Mouse (Mus musculus): ENCODE results near the gene Sstr3. TPM values are rescaled to one million over a fixed set of nuclear protein-coding genes. Genes with fewer than 3 reads are reported as not detected.

Sstr3 gene
- polyA plus RNA-seq, 1 experiment from 2014 or later, result 0.23 TPM

Other genes with a start within 250 kb of the Sstr3 start
- 0.14 and 0.28 TPM in 2 replicates for gene Csf2rb2, start 239.0 kb downstream of the Sstr3 start, polyA plus RNA-seq (2014; fragmentation: Nextera tagmentation; extraction: Ambion mirVana)
- gene Csf2rb, start 218.9 kb downstream of the Sstr3 start, polyA plus RNA-seq (2014; fragmentation: Nextera tagmentation; extraction: Ambion mirVana), result 0.41 and 0.89 TPM in 2 replicates
- not detected in 2 replicates for gene Tex33, start 148.8 kb downstream of the Sstr3 start, polyA plus RNA-seq (2014; fragmentation: Nextera tagmentation; extraction: Ambion mirVana)
- gene Tst, start 138.8 kb downstream of the Sstr3 start, polyA plus RNA-seq (2014; fragmentation: Nextera tagmentation; extraction: Ambion mirVana), result 32.4 and 32.8 TPM in 2 replicates
- gene Mpst, start 138.3 kb downstream of the Sstr3 start, polyA plus RNA-seq (2014; fragmentation: Nextera tagmentation; extraction: Ambion mirVana), result 4.3 and 5.3 TPM in 2 replicates
- 36.3 and 48.8 TPM in 2 replicates for gene Kctd17, start 116.1 kb downstream of the Sstr3 start, polyA plus RNA-seq (2014; fragmentation: Nextera tagmentation; extraction: Ambion mirVana)
- 0.34 and 0.49 TPM in 2 replicates for gene Tmprss6, start 76.1 kb downstream of the Sstr3 start, polyA plus RNA-seq (2014; fragmentation: Nextera tagmentation; extraction: Ambion mirVana)
- 0.07 and 0.60 TPM in 2 replicates for gene Il2rb, start 49.4 kb downstream of the Sstr3 start, polyA plus RNA-seq (2014; fragmentation: Nextera tagmentation; extraction: Ambion mirVana)
- 26.0 and 31.9 TPM in 2 replicates for gene C1qtnf6, start 13.3 kb downstream of the Sstr3 start, polyA plus RNA-seq (2014; fragmentation: Nextera tagmentation; extraction: Ambion mirVana)
- 6.1 and 7.6 TPM in 2 replicates for gene Rac2, start 28.1 kb upstream of the Sstr3 start, polyA plus RNA-seq (2014; fragmentation: Nextera tagmentation; extraction: Ambion mirVana)
- 2.6 and 3.5 TPM in 2 replicates for gene Cyth4, start 52.4 kb upstream of the Sstr3 start, polyA plus RNA-seq (2014; fragmentation: Nextera tagmentation; extraction: Ambion mirVana)
- 0.03 TPM in 2 replicates for gene Elfn2, start 174.1 kb upstream of the Sstr3 start, polyA plus RNA-seq (2014; fragmentation: Nextera tagmentation; extraction: Ambion mirVana)
- 12.4 and 15.4 TPM in 2 replicates for gene Mfng, start 228.8 kb upstream of the Sstr3 start, polyA plus RNA-seq (2014; fragmentation: Nextera tagmentation; extraction: Ambion mirVana)

Data from kidney, embryonic 14.5 days (tissue).